Mouse (Mus musculus) forelimb bud, embryonic 11.5 days (tissue): ENCODE measurements at regions not wholly inside any gene's neighbourhood (a gene's known extent, or its start where the extent isn't known, plus 50 kb on each side); places are given as distances from the start of the nearest gene placed in this dataset.

Experiments used
- DNase-seq: peaks from one replicate; pipeline ENCODE4 v3.0.0-alpha.2; 2012; ENCODE audit warnings: low read depth, low spot score

DNA sequence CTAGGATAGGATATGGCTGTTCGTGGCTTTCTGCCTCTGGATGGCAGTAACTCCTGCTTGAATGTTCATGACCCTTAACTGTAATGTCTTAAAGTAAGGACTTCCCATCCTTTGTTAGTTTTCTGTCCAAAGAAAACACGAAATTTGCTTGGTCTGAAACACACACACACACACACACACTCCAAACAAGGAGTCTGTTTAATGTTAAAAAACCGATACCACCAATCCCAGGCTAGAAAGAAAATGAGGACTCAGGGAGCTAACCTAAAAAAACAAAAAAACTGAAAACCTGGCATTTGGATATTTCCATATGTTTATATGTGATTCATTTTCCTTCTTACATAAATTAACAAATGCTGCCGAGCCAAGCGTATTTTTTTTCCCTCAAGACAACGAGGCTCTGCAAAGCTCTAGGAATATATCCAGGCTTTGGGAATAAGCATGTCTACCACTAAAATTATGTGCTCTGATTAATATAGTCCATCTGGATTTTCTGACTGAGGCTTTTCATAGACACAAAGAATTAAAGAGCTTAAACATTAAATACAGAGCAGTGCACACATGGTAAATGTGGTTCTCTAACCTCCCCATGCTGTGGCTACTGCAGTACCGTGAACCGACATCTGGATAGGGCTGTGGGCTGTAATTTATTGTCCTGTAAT lies 372.0 kb upstream of the Nr5a2 start:
- peak; percentile 38 for DNase-seq

DNA sequence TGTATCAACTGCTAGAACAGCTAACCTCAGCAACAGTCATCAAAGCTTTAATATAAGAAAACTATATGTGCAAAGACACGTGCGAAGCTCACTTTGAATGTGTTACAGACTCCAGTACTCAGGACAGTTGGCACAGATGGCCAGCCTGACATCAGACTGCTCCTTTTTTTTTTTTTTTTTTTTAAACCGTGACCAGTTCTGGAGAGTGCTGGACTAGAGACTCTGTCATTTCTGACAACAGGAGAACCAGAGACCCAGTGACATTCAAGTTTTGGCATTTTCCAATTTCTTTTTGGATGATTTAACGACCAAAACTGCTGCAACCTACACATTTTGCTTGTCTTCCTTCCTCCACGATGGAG lies 371.5 kb upstream of the Nr5a2 start:
- DNase-seq, result no peak

DNA sequence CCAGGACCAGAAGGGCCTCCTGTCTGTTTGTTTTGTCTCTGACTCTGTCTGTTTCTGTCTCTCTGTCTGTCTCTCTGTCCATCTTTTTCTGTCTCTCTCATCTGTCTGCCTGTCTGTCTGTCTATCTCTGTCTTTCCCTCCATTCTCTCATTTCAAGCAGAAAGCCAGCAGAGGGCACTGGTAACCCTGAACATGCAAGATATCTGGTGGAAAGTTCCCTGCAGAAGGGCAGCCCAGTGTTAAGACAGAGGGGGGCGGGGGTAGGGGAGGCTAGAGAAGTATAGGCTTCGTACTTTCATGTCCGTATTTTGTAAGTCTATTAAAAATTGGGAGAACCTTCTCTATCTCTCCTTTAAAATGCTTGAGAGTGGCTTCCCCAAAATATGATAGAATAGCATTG lies 370.4 kb upstream of the Nr5a2 start:
- no peak for DNase-seq

DNA sequence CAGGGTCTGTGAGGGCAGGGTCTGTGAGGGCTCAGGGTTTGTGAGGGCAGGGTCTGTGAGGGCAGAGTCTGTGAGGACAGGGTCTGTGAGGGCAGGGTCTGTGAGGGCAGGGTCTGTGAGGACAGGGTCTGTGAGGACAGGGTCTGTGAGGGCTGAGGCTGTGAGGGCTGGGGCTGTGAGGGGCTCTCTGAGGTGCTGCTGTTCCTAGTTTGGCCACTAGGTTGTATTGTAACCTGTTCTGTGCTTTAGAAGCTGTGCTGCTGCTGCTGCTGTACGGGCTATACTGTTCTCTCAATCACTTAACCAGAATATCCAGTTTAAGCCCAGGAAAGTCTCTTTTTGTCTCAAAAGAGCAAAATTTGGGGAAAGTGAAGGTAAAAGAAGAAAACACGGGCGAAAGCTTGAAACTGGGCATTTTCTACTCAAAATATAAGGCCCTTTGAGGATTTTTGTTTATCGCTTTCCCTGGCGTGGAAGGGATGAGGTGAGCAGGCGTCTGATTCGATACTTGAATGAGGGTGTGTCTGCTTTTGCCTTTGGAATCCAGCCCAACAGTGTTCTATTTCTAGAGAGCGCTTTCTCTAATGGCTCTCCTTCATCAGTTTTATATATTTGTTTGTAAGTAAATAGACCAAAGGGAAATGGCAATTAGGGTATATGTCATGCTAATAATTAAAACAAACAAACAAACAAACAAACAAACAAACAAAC lies 363.8 kb upstream of the Nr5a2 start:
- DNase-seq, result peak; percentile 80

DNA sequence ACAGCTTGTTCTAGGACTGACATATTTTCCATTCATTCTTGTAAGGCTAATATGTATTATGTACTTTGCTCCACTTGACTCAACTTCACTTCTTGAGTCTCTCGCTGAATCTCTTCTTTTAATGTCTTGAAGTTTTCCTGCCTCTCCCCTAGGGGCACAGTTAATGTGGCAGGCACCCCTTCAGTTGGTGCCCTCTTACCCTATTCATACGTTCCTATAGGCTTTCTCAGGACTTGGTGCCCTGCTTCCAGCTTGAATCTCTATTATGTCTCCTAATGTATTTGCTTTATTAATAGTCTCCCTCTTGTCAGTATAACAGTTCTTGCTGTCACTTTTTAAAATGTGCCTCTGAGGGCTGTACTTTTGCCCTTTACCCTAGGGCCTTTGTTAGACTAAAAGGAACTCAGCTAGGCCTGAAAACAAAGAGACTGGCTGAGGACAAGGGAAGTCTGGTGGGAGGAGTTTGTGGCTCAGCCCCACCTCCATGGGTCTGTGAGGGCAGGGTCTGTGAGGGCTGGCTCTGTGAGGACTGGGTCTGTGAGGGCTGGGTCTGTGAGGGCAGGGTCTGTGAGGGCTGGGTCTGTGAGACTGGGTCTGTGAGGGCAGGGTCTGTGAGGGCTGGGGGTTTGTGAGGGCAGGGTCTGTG lies 362.9 kb upstream of the Nr5a2 start:
- DNase-seq, result peak; percentile 67

DNA sequence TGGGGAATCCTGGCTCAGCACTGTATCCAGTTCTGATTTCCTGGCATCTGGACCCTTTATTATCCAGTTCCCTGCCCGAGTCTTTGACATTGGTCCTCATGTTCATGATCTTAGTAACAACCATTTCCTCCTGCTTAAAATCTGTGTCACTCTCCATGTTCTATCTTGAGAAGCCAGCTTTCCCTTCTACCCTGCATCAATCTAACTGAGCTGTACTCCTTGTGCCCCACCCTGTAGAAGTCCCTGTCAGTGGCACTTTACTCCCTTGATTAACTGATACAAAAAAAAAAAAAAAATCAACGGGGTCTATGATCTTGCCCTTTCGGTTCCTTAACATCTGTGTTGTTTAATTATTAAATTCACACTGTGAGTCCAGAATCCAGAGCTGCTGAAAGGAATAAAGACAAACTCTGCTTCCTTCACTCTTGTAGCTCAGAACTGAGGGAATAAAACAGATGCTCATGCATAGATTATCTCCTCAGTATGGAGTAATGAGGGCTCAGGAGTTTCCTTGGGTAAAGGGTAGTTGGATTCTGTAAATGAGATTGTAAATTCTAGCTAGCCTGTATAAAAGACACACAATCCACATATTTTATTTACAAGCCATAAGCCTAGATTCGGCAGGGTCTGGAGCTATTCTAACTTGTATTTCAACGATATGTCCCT lies 342.6 kb upstream of the Nr5a2 start:
- no peak for DNase-seq

DNA sequence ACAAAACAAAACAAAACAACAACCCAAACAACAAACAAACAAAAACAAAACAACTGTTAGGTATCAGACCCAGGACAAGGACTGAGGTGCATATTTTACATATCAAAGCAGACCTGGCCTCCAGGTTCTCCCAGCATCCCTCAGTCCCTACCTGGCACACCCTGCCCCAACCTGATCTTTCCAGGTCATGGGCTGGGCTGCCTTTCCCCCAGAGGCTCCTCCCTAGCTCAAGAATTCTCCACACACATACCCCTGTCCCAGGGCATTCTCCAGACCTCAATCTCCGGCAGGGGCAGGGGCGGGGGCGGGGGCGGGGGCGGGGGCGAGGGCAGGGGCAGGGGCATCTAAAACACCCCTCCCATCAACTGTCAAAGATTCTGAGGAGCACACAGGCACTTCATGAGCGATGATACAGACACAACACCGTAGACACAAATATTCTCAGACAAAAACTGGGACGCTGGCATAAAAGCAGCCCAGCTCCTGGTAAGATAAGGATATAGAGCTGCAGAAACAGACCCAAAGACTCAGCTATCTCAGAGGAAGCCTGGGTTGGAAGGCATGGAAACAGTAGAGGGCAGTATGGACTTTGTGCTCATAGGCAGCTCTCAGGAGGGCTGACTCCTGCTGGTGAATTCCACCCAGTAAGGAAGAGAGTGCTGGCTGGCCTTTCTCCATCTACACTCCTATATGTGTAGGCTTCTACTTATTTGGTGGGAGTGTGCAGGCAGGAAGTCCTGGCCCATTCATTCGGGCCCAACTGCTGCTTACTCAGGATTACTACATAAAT lies 337.7 kb upstream of the Nr5a2 start:
- DNase-seq, result no peak

DNA sequence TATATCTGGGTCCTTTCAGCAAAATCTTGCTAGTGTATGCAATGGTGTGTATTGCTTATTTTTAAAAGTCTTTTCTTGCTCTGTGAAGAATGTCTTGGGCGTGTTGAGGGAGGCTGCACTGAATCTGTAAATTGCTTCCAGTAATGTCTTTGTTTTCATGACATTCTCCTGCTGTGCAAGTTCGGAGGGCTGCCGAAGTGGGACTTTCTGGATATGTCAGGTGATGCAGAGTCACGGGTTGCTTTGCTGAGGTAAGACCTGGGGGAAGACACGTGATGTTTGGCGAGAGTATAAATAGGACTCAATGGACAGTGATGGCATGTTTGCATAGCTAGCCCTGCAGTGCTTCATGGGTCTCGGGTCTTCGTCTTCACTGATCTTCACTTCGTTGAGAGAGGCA lies 329.2 kb upstream of the Nr5a2 start:
- DNase-seq, result no peak

DNA sequence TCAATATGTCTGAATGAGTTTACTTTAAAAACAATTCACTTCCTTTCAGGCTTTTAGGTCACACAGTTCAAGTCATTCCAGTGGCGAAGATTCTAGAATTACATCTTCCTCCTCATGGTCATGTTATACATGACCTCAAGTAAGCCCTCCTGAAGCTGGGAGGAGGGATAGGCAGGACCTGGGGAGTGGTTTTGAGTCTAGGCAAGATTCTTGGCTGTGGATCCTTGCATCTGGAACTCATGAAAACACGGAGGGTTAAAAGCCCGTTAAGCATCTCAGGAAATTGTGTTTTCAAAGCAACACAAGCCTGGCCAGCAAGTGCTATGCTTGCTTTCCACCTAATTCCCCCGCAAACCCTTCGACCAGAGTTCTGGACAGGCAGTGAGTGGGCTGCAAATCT lies 323.0 kb upstream of the Nr5a2 start:
- no peak for DNase-seq

DNA sequence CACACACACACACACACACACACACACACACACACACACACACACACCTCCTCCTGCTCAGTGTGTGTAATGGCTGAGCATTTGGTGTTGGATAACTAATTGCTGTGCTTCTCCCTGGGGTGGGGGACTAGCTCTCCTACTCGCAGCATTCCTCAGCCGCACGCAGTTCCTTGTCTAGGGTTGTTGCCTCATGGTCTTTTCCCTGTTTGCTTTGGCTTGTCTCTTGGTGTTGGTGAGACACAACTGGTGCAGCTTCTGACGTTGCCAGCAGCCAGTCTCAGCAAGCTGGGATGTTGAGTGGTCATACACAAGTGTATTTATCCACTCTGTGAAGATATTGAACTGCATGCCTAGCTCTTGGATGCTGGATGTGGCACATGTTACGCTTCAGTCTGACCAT lies 322.2 kb upstream of the Nr5a2 start:
- no peak for DNase-seq

DNA sequence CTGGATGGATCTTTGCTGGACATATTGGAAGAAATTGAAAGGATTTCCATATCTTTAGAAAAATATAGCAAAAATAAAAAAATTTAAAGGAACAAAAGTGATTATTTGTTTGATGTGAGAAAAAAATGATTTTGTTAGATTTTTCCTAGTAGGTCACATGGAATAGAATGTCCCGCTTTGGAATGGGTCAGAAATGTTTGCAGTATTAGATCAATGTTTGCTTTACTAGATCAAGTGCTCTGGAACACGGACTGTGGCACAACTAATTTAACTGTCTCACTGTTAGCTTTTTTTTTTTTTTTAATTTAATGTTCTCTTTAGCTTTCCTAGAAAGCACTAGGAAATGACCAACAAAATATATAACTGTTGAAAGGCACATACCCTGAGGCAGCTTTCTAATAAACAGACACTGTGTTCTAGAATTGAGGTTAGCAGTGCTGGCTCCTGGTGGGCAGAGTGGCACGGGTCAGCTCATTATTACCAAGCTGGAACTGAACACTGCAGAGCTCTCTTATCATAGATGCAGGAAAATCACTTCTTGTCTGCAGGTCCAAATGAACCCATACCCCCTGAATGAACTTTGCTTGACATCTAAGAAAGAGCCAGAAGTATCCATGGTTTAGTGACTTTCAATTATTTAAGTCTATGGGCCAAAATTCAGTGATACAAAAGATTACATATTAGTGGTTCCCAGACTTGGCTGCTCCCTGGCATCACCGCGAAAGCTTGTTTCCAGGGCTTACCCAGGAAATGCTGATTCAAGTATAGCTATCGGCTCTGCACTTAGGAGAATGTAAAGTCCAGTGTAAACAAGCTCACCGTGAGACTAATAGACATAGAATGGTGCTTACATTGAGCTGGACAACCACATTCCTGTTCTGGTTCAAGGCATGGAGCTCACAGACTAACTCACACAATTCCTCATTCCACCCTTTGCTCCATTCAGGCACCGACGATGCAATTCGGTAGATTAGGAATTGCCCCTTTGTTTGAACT lies 320.4 kb upstream of the Nr5a2 start:
- no peak for DNase-seq

DNA sequence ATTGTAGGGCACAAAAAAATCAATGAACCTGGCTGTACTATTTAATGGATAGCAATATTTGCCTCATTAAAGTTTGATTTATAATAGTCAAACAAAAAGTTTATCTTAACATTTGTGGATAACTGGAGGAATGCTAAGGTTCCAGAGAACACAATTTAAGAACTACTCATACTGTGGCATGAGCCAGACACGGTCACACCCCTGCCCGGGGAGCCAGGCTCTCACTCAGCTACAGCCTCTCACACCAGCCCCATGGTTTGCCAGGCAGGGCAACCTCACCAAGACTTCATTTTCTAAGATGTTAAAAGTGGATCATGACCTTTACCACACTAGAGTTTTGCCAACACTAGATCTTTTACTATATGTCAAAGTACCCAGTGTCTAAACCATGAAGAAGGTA lies 319.7 kb upstream of the Nr5a2 start:
- DNase-seq, result no peak

DNA sequence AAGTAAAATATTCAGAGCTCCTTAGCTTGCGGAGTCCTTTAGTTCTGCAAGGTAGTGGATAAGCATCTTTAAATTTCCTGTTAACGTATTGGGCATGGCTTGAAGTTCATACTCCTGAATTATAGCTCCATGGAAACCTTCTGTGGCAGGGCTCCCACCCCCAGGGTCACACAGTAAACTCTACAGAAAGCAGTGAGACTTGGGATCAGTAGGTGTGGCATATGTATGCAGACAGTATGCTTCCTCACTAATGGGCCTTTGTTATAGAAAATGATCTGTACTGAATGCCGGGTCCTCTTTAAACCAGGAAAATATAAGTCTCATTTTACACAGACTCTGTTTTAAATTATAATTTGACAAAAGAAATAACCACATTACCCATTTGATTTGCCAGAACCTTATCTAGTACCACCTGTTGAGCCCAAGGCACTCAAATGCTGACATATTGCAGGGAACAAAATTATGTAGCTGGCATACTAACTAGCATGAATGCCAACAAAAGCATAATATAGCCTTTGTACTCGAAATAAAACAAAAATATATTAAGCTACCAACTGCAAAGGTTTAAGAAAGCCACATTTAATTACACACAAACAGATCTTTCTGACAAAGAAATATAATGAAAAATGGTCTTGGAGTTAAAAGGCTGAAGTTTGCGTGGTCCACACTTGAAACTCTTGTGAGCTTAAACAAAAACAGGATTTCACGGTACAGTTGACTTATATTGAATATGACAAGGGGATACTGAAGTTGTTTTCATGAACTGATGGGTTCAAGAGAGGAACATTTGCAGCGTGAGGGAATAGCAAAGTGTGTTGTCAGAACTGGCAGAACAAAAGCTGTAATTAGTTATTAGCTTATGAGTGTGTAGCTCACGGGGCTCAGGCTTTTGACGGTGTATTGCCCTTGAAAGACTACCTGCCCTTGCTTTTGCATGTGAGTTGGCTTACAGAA lies 310.7 kb upstream of the Nr5a2 start:
- DNase-seq, result no peak

DNA sequence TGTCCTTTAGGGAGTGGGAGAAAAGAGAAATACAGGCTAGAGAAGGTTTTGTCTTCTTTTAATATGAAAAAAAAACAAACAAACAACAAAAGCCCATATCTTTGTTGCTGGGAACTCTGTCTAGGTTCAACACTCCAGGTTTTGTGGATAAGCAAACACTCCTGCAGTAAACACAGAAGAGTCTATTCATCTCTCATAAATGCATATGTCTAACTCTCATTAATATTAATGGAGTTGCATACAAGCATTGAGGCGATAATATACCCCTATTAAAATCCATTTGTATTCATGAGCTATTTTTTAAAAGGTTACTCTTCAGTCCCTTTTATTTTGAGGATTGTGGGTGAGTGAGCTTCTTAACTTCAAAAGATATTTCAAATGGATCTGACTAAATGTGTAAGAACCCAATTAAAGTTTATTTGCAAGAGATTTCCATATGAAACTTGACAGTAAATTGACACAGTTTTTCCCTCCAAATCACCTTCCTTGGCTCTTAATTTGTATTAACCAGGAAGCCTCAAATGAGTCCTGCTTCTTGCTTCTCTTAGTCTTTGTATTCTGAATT lies 302.6 kb upstream of the Nr5a2 start:
- no peak for DNase-seq

DNA sequence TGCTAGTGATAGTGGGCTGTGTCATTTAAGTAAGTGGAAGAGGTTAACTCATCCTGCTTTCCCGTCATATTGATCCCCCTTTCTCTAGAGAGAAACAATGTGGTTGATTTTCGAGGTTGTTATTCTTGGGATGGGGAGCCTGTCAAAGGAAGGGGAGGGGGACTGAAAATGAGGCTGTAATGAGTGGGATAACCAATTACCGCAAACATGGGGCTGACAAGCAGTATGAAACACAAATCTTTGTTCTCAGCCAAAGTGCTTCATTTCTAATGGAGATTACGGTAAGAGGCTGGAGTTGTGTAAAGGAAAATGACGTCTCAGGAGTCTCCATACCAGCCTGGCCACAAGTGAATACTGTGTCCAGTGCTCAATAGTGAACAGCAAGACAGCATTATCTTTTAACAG lies 301.9 kb upstream of the Nr5a2 start:
- no peak for DNase-seq

DNA sequence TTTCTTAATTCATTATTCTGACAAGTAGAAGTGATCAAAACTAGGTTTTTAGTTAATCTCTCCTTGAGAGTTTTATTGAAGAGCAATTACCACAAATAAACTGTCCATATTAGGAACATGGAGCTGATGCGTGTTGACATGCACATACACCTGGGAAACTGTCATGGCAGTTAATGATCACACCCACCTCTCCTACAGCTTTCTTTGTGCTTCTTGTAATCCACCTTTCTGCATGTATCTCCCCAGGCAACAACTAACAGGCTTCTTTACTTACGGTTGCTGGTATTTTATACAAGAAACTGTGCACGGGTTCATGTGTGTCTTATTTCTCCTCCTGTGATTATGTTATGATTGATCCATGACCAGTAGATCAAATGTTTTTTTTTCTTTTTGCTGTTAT lies 296.0 kb upstream of the Nr5a2 start:
- DNase-seq, result no peak

DNA sequence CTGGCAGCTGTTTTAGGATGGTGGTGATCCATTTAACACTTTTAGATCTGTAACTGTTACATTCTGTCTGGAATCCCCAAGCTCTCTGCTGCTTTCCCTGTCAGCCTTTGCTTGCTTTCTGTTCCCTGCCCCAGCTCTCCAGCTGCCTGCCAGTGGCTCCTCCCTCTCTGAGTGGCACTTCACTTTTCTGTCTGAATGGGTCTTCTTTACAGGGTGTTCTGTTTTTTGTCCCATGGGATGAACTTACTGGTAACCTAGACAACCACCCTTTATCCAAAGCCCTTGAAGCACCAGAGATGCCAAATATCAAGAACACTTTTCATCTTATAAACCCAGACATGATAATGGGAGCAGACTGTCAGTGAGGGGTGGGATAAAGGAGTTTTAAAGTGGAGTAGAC lies 294.8 kb upstream of the Nr5a2 start:
- DNase-seq, result no peak

DNA sequence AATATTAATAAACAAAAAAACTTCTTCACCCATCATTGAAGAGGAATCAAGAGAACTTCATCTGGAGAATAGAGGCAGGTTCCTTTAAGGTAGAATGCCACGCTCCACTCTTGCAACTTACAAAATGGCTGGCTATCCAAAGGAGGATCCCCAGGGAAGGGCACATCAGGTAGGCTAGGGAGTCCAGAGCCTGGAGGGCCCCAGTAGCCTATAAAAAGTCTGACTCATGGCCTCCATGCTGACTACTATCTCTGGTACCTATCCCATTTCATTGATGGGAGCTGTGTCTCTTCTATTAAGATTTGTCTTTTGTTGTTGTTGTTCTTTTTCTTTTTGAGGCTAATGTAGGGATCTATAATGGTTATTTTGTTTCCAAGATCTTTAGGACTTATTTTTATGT lies 294.4 kb upstream of the Nr5a2 start:
- DNase-seq, result no peak

DNA sequence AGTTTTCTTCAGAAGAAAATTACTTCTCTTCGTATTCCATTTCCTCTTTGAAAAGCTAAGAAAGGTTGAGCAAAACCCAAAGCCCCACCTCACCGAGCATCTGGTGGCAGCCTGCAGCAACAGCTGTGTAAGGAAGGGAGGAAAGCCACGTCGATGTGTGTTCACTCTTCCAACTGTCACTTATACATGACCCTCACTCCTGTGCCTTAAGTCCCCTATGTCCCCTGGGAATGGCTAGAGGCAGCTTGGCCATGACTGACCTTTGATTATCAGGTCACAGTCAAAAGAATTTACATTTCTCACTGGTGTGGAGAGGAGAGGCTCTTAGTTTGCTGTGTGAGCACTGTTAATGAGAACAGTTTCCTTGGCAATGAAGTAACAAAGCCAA lies 266.8 kb upstream of the Nr5a2 start:
- no peak for DNase-seq
